8 mouse cellular contexts compared by ENCODE assay signal in genomic region chr12:91748241-91748865, GRCm38 (mm10). TPM values are rescaled to one million over a fixed set of nuclear protein-coding genes. Genes with fewer than 3 reads are reported as not detected.
A peak's percentile ranks its signal among the peaks of the same experiment; 100 is the strongest.
DNase-seq lines count a peak whose midpoint lies in the region; ATAC-seq lines count a peak whose summit lies in the region.

No protein-coding gene starts in this region.

- WGBS in kidney, embryonic 15.5 days, result 76% methylated on average over 18 of the region's 18 CpGs

- intact Hi-C loops in left cerebral cortex, postnatal 36 days (cut with DNase I), result no loop called here

- peaks cover 9% of the 10 kb centered on the region for H3K4me1 ChIP-seq in kidney, embryonic 15.5 days

- H3K9me3 ChIP-seq in kidney, embryonic 15.5 days (replicated peaks), result no peaks in the 10 kb centered on the region

- H3K4me3 ChIP-seq in kidney, embryonic 15.5 days (replicated peaks), result no peak overlapping the region

- H3K27ac ChIP-seq in kidney, embryonic 15.5 days, result no peak overlapping the region

- H3K4me2 ChIP-seq in kidney, embryonic 15.5 days, result no peak overlapping the region

- H3K27me3 ChIP-seq in kidney, embryonic 15.5 days, result no peaks in the 10 kb centered on the region

- no peak for ATAC-seq in kidney, embryonic 15.5 days (replicated peaks; ENCODE audit: low FRiP score)

- no peak overlapping the region for H3K9ac ChIP-seq in kidney, embryonic 15.5 days

- H3K36me3 ChIP-seq in kidney, embryonic 15.5 days, result no peaks in the 10 kb centered on the region

- peak; percentile 80 for DNase-seq in layer of hippocampus, adult 11-12 months (ENCODE audit: low spot score)
- DNase-seq in layer of hippocampus, adult 9-10 months (ENCODE audit: low spot score), result no peak
- DNase-seq in adrenal gland, adult 18-20 months (ENCODE audit: low spot score in 2 of 2), result peak; percentile 31 to 39
- DNase-seq in frontal cortex, adult 2 months (ENCODE audit: extremely low spot score in 1 of 2, low spot score in 1 of 2), result peak; percentile 80 to 88
- DNase-seq in left cerebral cortex, postnatal 36 days (ENCODE audit: low spot score in 2 of 2), result peak; percentile 67 to 71
- DNase-seq in skeletal muscle tissue, adult 2 months (ENCODE audit: low read depth, low spot score), result peak; percentile 34
- no peak for DNase-seq in retina, postnatal 1 day

RNA-seq across cellular contexts. Expression of gene Ston2, which starts 39.8 kb away (rescaled TPM):
- total RNA-seq in adrenal gland, adult 18-20 months (2021), result 1 to 10 TPM; 3.7 to 8.3 TPM
- polyA plus RNA-seq in frontal cortex, adult 2 months (2012; rRNA removed), result 11.9 and 12.3 TPM in 2 replicates
- 10 to 100 TPM; 14.9 to 16.9 TPM for total RNA-seq in left cerebral cortex, postnatal 36 days (2021)
- polyA plus RNA-seq in kidney, embryonic 15.5 days (2015; fragmentation: Nextera tagmentation; extraction: Ambion mirVana), result 11.2 and 12.4 TPM in 2 replicates

Comparison
In these comparisons a context has a peak if more than half of its experiments do, and no peak if none do; other contexts are left out.
1. DNase-seq: peak in layer of hippocampus, adult 11-12 months (single experiment), adrenal gland, adult 18-20 months (2 of 2), frontal cortex, adult 2 months (2 of 2), left cerebral cortex, postnatal 36 days (2 of 2) and skeletal muscle tissue, adult 2 months (single experiment); none in layer of hippocampus, adult 9-10 months (single experiment) and retina, postnatal 1 day (single experiment).